Mouse (Mus musculus): ENCODE results near the gene Dnah3. TPM values are rescaled to one million over a fixed set of nuclear protein-coding genes. Genes with fewer than 3 reads are reported as not detected.

Dnah3 gene
- polyA plus RNA-seq, 1 experiment from 2014 or later = 1.2 TPM

DNA sequence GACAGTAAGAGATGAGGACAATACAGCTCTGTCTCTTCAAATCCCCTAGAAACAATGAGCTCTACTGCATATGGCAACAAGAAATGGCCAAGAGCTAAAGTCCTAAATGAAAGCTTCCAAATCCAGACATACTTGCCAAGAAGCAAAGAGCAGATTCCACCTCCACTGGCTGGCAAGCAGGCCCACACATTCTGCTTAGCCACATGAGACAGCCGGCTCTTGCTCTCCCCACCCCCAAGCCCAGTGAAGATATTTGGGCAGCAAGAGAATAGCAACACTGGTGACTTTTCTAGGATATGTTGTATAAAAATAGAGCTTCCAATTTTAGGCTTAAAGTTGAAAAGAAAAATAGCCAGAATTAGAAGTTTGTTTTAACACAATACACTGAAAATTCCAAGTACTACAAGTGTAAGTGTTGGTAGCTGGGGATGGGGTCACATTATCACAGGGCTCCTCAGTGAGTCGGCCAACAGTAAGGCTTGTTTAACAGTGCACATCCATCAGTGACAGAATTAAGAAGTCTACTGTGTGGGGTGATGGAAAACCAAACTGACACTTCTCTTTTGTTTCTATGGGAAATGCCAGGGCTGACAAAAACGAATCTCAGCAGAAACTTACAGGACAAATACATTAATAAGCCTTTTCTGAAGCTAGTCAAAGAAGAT is 219.2 kb downstream of the Dnah3 start:
- H3K4me1 ChIP-seq (replicated peaks; ENCODE audit: control insufficient read depth, insufficient read depth, low read length) = no peaks in the 10 kb centered on the region
- no peak for ATAC-seq (ENCODE audit: low read depth)
- no peak overlapping the region for H3K4me2 ChIP-seq (ENCODE audit: low read depth, low read length)
- H3K36me3 ChIP-seq (ENCODE audit: control insufficient read depth, insufficient read depth, low read length) = peaks cover 3% of the 10 kb centered on the region
- WGBS = 34% methylated on average over 3 of the region's 3 CpGs
- H3K9ac ChIP-seq (ENCODE audit: low read length) = no peak overlapping the region
- H3K27ac ChIP-seq (ENCODE audit: low read length) = no peak overlapping the region
- no peaks in the 10 kb centered on the region for H3K9me3 ChIP-seq (ENCODE audit: control insufficient read depth, low read length)
- H3K27me3 ChIP-seq (ENCODE audit: control insufficient read depth, insufficient read depth, low read depth, low read length) = no peaks in the 10 kb centered on the region
- no peak overlapping the region for H3K4me3 ChIP-seq (ENCODE audit: low read length)

DNA sequence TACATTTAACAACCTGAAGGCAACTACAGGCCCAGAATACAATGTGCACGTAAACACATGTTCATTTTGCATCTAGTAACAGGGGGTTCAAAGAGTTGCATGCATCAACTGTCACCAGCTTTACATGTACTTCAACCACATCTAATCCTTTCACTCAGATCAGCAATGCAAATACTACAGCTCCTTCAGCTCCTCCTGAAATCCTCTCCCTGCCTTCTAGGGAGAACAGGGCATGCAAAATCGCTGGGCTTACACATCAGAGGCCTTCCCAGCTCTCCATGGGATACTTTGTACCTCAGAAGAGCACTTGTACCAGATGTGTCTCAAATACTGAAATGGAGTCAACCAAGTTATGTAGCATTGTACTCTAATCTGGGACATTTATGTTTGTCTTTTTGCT is 222.0 kb downstream of the Dnah3 start:
- WGBS = 58% methylated on average over 2 of the region's 2 CpGs
- no peak overlapping the region for H3K4me3 ChIP-seq (ENCODE audit: low read length)
- no peaks in the 10 kb centered on the region for H3K4me1 ChIP-seq (replicated peaks; ENCODE audit: control insufficient read depth, insufficient read depth, low read length)
- no peak for ATAC-seq (ENCODE audit: low read depth)
- no peaks in the 10 kb centered on the region; the same call in 1 of the 2 replicates for H3K36me3 ChIP-seq (ENCODE audit: control insufficient read depth, insufficient read depth, low read length)
- H3K27ac ChIP-seq (ENCODE audit: low read length) = no peak overlapping the region
- no peaks in the 10 kb centered on the region for H3K27me3 ChIP-seq (ENCODE audit: control insufficient read depth, insufficient read depth, low read depth, low read length)
- no peaks in the 10 kb centered on the region for H3K9me3 ChIP-seq (ENCODE audit: control insufficient read depth, low read length)
- no peak overlapping the region for H3K4me2 ChIP-seq (ENCODE audit: low read depth, low read length)
- H3K9ac ChIP-seq (ENCODE audit: low read length) = no peak overlapping the region

Other genes with a start within 250 kb of the Dnah3 start
- 5.8 and 6.6 TPM in 2 replicates for gene Lyrm1, start 199.4 kb downstream of the Dnah3 start, polyA plus RNA-seq (2015; fragmentation: Nextera tagmentation; extraction: Ambion mirVana)
- 9.7 and 10.0 TPM in 2 replicates for gene Dcun1d3, start 199.0 kb downstream of the Dnah3 start, polyA plus RNA-seq (2015; fragmentation: Nextera tagmentation; extraction: Ambion mirVana)
- gene Tmem159, start 7.1 kb upstream of the Dnah3 start, polyA plus RNA-seq (2015; fragmentation: Nextera tagmentation; extraction: Ambion mirVana) = 49.6 and 113 TPM in 2 replicates
- gene Zp2, start 50.0 kb upstream of the Dnah3 start, polyA plus RNA-seq (2015; fragmentation: Nextera tagmentation; extraction: Ambion mirVana) = not detected in 2 replicates
- gene Anks4b, start 78.6 kb upstream of the Dnah3 start, polyA plus RNA-seq (2015; fragmentation: Nextera tagmentation; extraction: Ambion mirVana) = not detected in 2 replicates
- 3.1 and 3.5 TPM in 2 replicates for gene Crym, start 106.8 kb upstream of the Dnah3 start, polyA plus RNA-seq (2015; fragmentation: Nextera tagmentation; extraction: Ambion mirVana)
- not detected in 2 replicates for gene Abca14, start 108.7 kb upstream of the Dnah3 start, polyA plus RNA-seq (2015; fragmentation: Nextera tagmentation; extraction: Ambion mirVana)
- gene Abca15, start 233.4 kb upstream of the Dnah3 start, polyA plus RNA-seq (2015; fragmentation: Nextera tagmentation; extraction: Ambion mirVana) = not detected in 2 replicates

Measured in lung, embryonic 16.5 days (tissue).